Mouse (Mus musculus) megakaryocyte progenitor cell, adult 5-6 weeks (primary cell): ENCODE measurements around the gene Calhm1. TPM values are rescaled to one million over a fixed set of nuclear protein-coding genes. Genes with fewer than 3 reads are reported as not detected.
"Not testable (repeated sequence)": the region's sequence is repeated elsewhere in the genome, so short reads cannot be mapped to it uniquely, and the experiment has no call there.

Source experiments
- ATAC-seq: replicated peaks from 2 replicates; pipeline ENCODE4 v1.8.0; 2016; ENCODE audit warnings: mild to moderate bottlenecking, moderate TSS enrichment, inconsistent platforms; ENCODE audit not compliant: poor library complexity
- total RNA-seq, 2 experiments: library from RNA; stranded (forward) in 1 of 2; stranded (reverse) in 1 of 2; fragments of 157-497, 149-512 nt in 1 of 2; fragments of 200-1000 nt in 1 of 2; gene quantifications; 2 replicates each; pipeline versions ENCODE4 v1.2.3 to v1.2.4; 2015 to 2017

The Calhm1 gene
- total RNA-seq, 2 experiments from 2014 or later: not detected

- no peak for ATAC-seq
These were observed 9.7 kb upstream of the Calhm1 start for GRCm38 (mm10) chr19:47153767-47154166.

DNA sequence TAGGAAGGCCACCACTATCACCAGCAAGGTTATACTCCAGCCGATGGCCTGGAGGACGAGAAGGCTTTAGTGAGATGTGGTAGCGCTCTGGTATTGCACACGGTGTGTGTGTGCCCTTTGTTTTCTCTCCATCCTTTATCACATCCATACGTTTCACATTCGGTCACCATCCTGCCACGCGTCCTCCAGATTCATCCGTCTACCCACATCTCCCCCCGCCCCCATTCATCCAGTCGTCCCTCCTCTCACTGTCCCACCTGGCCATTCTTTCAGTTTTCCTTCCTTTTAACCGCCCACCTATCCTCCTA is 8.0 kb upstream of the Calhm1 start:
- no peak for ATAC-seq

- ATAC-seq: no peak
These were observed 7.4 kb upstream of the Calhm1 start for GRCm38 (mm10) chr19:47151332-47152061.

GRCm38 (mm10) chr19:47149854-47150253 is 5.8 kb upstream of the Calhm1 start:
- ATAC-seq: no peak

GRCm38 (mm10) chr19:47148267-47148847 is 4.3 kb upstream of the Calhm1 start:
- no peak for ATAC-seq

DNA sequence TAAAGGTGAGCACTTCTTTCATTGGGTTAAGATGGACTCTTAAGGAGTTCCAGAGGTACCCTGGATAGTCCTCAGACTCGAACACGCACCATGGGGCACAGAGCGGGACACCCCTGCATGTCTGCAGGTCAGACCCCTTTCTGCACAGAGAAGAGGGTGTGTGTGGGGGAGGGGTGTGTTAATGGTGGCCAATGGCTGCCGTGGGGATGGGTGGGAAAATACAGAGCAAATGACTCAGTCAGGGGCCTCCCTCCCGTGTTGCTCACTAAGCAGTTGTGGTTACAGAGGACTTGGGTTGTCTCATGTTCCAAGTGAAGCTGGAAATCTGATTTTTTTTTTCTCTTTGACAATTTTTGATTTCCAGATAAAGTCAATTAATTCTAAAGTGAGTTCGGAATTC is 1.6 kb downstream of the Calhm1 start:
- no peak for ATAC-seq

DNA sequence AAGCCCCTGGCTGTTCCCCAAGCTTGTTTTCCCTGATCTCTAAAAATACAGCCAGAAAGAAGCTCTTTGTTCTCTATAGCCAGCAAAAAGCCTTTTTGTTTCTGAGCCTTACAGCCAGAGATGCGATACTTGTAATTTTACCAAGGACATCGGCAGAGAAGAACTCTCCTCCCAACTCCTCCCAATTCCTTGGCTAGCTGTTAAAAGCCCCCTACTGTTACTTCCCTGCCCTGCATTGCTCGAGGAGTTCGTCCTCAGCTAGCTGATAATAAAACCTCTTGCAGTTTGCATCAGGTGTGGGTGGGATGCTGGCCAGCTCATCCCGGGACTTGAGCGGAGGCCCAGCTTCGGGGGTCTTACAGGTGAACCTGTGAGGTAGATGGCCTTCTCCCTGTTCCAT is 4.4 kb downstream of the Calhm1 start:
- not testable (repeated sequence) for ATAC-seq

- ATAC-seq: peak; percentile 60
These were observed 6.2 kb downstream of the Calhm1 start, which contains the start of gene Calhm2 for GRCm38 (mm10) chr19:47137771-47138421. Gene Calhm2, minus strand, starts transcription at chr19:47138294.

DNA sequence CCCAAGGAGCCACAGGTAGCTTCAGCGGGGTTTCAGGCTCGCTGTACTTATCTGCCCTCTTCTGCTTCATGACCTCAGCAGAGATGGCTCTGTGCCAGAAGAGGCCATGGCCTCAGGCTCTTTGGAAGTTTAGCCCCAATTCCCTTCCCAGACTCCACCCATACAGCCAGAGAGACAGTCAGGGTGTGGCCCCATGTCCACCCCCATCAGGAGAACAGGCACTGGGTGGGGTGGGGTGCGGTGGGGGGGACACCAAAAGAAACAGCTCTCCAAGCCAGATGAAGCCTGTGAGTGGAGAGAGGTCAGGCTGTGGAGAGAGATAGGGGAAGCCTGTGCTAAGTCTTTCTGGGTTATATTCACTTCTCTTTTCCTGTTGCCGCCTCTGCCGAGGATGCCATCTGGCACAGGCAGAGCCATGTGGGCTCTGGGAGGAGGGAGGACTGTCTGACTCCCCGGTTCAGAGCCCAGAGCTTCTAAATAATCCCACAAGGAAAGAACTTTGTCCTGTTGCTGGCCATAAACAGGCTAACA is 6.9 kb downstream of the Calhm1 start:
- ATAC-seq: peak; percentile 65

- no peak for ATAC-seq
These were observed 7.9 kb downstream of the Calhm1 start for GRCm38 (mm10) chr19:47136170-47136569.

DNA sequence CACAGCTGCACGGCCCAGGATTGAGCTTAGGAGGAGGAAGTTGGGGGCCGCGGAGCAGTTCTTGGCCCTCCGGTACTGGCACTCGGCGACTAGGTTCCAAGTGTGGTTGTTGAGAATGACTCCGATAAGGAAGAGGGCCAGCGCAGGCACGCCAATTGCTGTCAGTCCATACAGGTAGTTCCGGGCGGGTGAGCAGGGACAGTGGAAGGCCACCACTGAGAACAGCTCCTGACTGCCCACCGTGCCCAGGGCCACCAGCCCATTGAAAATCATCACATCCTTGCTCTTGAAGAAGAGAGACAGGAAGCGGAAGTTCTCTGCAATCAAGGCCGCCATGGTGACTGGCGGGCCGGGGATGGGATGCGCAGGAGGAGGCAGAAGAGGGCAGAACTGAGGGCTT is 8.5 kb downstream of the Calhm1 start:
- no peak for ATAC-seq

DNA sequence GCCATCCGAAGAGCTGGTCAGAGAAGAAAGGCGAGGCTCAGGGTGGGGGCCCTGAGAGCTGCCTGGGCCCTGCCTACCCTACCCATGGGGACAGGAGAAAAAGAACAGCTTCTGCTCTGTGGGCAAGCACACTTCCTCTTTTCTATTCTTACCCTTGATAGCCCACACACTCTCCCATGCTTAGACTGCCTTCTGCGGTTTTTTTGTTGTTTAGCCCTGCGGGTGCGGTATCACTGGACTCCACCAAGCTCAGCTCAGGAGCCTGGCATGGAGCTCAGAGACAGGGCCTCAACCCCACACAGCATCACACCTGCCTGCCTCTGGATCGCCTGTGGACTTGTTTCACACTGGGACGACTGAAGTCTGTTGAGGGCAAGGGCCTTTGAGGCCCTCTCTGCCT is 10.9 kb downstream of the Calhm1 start:
- ATAC-seq: peak; percentile 70

DNA sequence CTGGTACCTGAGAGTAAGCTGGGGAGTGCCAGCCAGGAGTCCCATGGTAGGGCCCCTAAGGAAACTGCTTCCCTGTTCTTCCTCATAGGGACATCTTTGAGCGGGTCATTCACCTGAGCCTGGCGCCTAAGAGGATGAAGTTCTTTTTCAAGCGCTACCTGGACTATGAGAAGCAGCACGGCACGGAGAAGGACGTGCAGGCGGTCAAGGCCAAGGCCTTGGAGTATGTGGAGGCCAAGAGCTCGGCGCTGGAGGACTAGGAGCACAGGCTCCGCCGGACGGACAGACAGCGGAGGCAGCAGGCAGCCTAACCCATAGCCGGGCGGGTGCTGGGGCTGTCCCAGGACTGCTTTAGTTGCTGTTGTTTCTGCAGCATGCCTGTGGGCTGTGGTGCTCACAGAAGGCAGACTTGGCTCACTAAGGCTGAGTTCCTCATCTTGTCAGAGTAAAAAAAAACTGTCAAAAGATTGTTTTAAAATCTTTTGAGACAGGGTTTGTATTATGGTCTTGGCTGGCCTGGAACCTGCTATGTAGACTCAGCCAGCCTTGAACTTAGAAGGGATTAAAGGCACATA is 13.4 kb downstream of the Calhm1 start:
- no peak for ATAC-seq

GRCm38 (mm10) chr19:47128835-47129234 is 15.2 kb downstream of the Calhm1 start:
- no peak for ATAC-seq

DNA sequence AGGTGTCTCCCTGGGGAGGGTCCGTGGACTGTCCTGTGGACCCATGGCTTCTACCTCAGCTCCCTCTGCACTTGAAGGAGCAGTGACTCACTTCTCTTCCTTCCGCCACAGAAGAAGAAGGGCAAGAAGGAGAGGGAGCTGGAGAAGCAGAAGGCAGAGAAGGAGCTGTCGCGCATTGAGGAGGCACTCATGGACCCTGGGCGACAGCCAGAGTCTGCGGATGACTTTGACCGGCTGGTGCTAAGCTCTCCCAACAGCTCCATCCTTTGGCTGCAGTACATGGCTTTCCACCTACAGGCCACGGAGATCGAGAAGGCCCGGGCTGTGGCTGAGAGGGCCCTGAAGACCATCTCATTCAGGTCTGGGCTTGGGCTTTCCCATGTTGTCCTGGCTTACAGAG is 15.9 kb downstream of the Calhm1 start:
- no peak for ATAC-seq

- peak; percentile 75 for ATAC-seq
These were observed 21.3 kb downstream of the Calhm1 start for GRCm38 (mm10) chr19:47122802-47123201.

DNA sequence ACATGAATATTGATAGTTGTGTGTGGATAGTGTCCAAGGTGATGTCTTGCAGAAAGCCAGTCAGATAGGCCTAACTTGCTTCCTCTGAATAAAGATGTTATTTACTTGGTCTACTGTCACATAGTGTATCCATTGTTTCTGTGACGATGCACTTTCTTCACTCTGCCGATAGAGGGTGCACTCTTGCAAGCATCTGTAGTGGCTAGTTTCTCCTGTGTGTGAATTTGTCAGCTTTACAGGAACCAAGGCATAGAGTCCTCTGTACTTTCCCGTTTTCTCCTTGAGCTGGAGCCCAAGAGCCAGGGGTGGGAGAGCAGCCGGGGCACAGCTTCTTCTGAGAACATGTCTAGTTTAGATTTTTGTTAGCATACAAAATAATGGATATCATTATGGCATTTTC is 23.0 kb downstream of the Calhm1 start:
- peak; percentile 83 for ATAC-seq

- no peak for ATAC-seq
These were observed 25.4 kb downstream of the Calhm1 start for GRCm38 (mm10) chr19:47118634-47119033.

DNA sequence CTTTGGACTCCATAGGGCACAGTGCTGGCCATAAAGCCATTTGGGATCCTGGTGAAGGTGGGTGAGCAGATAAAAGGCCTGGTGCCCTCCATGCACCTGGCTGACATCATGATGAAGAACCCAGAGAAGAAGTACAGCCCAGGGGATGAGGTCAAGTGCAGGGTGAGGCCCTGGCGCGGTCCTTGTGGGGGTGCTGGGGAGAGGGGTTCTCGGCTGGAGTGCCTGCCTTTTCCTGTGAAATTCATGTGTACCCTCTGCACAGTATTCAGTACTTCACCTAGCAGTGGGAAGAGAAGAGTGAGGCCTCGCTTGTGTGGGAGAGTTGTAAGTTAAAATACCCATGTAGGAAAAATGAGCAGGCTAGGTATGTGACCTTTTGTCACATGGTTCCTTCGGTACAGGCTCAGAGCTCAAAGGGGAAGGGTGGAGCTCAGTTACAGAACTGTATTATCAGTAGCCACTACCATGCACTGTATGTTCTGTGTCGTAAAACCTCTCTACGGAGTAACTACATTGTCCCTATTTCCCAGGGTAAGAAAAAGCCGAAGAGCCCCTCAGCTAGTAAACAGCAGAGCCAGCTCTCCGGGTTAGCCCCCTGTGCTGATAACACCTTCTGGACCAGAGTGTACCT is 39.3 kb downstream of the Calhm1 start:
- ATAC-seq: no peak

- 0 out of 2 replicates have a peak, but pooled peaks have one; percentile 39 for ATAC-seq
These were observed 43.0 kb downstream of the Calhm1 start for GRCm38 (mm10) chr19:47101080-47101479.
